Mouse (Mus musculus): ENCODE results near the gene Impdh1.

Gene Impdh1

DNA sequence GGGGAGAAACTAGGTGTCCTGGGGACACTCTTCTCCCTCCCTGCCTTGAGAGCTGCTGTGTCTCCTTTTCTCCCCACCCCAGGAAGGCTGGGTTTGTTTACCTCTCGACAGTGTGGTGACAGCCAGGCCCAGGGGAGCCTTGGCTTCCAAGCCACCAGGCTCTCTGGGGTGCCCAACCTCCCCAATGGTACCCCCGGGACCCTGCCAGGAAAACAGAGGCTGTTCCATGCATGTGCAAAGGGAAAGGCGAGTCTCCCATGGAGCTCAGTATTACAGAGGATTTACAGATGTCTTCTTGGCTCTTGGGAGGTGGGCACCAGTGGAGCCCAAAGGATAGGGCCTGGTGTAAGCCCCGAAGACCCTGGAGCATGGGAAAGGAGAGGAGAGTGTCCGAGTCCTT is 2.7 kb downstream of the Impdh1 start:
- no peak for DNase-seq (ENCODE audit: inconsistent ontology term)

DNA sequence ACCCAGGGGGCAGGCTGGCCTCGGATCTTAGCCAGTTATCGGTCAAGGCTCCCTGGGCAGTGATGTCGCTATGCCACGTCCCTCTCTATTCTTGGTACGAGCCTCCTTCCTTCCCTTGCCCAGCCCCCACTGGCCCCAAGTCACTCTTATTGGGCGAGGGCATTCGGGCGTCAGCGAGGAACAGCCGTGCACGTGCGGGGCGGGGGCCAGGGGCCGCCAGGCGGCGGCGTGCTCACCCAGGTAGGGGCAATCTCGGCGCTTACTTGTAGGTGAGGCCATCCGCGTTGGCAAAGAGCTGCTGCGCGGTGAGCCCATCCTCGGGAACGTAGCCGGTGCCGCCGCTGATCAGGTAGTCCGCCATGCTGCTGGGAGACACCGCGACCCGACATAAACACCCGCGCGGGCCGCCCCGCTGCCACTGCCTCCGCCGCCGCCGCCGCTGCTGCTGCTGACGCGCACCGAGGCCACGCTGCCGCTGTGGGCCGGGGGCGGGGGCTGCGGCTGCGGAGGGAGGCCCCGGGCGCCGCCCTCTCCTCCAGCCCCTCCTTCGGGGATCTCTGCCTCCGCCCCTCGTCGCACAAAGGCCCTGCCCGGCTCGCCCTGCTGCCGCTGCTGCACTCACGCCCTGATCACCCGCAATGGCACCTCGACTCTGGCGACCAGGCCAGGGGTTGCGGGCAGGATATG is 4.2 kb downstream of the Impdh1 start:
- DNase-seq (ENCODE audit: inconsistent ontology term), result peak; percentile 88

DNA sequence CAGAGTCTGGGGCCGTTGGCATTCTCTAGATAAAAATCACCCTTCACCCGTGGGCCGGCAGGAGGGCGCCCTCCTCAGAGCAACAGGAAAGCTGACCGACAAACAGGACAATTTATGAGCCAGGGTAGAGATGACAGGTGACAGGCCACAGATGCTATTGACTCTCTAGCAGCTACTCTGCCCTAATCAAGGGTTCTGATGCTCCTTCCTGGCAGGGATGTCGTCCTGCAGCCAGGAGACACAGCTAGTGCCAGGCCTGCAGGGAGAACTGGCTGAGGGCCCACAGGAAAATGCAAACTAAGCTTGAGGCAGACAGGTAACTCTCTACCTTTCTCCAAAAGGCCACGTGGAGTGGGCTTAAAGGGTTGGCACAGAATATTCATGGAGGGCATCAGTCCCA is 5.0 kb downstream of the Impdh1 start:
- no peak for DNase-seq (ENCODE audit: inconsistent ontology term)

DNA sequence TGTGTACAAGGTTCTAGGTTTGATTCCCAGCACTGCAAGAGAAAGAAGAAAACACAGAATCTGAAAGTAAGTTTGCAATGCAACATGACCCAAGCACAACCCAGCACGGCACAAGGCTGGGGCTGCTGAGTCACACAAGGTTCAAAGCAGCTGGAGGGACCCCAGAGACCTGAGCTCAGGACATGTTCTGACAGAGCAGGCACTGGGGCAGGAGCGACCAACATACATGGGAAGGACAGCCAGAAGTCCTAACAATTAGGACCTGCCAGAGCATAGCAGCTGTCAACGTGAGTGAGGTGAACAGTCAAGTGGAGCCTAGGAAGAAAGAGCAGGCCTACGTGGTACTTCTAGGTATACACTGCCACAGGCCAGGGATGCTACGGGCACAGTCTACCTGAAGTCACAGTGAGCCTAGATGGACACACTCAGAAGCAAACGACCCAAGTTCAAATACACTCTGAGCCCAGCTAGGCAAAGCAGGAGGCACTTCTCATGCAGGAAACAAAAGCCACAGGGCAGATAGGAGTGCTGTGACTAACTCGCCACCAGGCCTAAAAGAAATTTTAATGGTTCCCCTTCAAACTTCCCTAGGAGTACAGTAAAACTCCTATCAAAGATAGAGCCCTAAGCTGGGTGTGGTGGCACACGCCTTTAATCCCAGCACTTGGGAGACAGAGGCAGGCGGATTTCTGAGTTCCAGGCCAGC is 5.8 kb downstream of the Impdh1 start:
- DNase-seq (ENCODE audit: inconsistent ontology term), result no peak

GRCm38 (mm10) chr6:29208178-29208577 is 8.0 kb downstream of the Impdh1 start:
- no peak for DNase-seq (ENCODE audit: inconsistent ontology term)

DNA sequence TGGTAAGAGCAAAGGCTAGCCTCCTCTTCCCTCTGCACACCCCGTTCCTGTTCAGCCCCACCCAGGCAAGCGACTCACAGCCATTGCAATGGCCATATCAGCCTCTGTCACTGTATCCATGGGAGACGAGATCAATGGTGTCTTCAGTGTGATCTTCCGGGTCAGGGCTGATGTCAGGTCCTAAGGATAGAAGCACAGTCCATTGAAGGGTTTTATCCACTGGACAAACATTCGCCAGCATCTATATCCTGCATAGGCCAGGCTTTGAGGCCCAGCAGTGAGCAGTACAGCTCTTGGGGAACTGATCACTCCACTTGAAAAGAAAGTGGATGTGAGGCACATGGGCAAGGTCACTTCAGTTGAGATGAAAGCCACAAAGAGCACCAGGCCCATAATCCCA is 9.1 kb downstream of the Impdh1 start:
- no peak for DNase-seq (ENCODE audit: inconsistent ontology term)

DNA sequence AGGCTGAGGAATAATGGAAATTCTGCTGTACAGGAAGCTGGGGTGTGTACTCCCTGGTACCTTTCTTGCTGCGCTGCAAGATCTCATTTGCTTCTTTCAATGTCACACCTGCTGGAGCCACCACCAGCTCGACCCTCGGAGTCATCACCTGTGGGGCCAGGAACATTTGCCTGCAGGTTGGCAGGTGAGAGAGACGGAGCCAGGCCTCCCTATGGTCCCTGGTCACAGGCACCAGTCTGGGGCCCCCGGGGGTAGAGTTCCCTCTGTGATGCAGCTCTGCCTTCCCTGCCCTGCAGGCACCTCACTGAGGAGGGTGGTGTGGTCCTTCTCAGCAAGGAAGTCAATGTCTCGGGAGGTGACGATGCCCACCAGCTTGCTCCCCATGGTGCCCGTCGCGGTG is 10.2 kb downstream of the Impdh1 start:
- DNase-seq (ENCODE audit: inconsistent ontology term), result no peak

DNA sequence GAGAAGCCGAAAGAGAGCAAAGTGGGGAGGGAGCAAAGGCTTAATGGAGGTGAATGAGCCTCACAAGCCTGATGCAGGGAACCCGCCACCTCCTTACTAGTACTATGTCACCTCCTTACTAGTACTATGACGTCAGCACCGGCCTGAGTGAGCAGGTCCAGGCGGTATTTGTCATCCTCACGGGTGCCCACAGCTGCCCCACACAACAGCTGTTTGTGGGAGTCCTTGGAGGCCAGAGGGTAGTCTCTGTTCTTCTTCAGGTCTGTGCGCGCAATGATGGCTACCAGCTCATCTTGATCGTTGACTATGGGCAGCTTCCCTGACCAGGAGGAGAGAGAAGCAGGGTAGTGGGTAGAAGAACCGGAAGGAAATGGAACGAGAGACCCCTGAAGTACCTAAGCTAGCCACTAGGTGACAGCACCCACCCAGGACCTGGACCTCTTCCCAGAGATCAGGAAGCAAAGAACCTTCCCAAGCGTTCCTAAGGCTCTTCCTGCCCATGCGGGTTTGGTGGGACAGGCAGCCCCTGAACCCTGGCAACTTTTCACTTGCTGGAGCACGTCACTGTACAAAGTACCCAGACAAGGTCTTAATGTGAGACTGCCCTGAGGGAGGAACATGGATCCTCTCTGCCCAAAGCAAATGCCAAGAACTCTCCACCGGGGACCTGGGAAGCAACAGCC is 11.1 kb downstream of the Impdh1 start:
- peak; percentile 72 for DNase-seq (ENCODE audit: inconsistent ontology term)

GRCm38 (mm10) chr6:29203861-29204585 is 12.1 kb downstream of the Impdh1 start:
- no peak for DNase-seq (ENCODE audit: inconsistent ontology term)

- DNase-seq (ENCODE audit: inconsistent ontology term), result no peak
These were observed 13.1 kb downstream of the Impdh1 start for GRCm38 (mm10) chr6:29203096-29203495.

GRCm38 (mm10) chr6:29201988-29202387 is 14.2 kb downstream of the Impdh1 start:
- no peak for DNase-seq (ENCODE audit: inconsistent ontology term)

- DNase-seq (ENCODE audit: inconsistent ontology term), result no peak
These were observed 14.8 kb downstream of the Impdh1 start for GRCm38 (mm10) chr6:29201341-29201740.

GRCm38 (mm10) chr6:29200496-29200895 is 15.7 kb downstream of the Impdh1 start:
- DNase-seq (ENCODE audit: inconsistent ontology term), result no peak

GRCm38 (mm10) chr6:29199223-29199855 is 16.8 kb downstream of the Impdh1 start:
- no peak for DNase-seq (ENCODE audit: inconsistent ontology term)

- DNase-seq (ENCODE audit: inconsistent ontology term), result peak; percentile 88
These were observed 17.6 kb downstream of the Impdh1 start for GRCm38 (mm10) chr6:29198309-29199222.

DNA sequence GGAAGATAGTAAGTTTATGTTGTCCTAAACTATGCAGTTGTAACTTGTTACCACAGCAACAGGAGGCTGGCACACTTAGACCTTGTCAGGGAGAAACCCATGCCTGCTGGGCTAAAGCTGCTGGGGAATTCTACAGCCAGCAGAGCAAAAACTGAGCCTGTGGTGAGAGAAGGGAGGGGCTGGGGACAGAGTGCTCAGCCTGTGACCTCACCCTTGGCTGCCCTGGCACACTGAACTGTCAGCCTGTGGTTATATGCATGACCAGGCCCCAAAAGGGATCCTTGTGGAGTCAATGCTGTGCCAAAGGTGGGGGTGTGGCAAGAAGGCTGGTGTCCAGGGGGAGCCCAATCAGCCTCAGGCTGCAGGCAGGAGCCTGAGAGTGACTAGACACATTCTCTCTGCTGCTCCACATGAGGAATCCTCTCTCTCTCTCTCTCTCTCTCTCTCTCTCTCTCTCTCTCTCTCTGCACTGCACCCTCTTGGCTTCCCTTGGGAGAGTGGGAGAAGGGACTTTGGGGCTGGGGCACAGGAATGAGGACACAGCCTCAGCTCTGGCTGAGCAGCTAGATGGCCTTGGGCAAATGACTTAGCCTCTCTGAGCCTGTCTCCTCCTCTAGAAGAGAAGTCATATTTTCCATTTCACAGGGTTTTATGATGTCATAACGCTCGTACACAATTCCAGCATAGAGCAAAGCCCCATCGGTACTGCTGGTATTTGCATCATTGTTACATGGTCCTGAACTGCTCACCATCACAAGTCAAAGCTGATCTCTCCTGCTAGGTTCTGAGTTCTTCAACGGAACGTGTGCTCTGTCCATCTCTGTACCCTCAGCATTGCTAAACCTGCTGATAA is 20.1 kb downstream of the Impdh1 start:
- DNase-seq (ENCODE audit: inconsistent ontology term), result peak; percentile 99

- DNase-seq (ENCODE audit: inconsistent ontology term), result no peak
These were observed 21.0 kb downstream of the Impdh1 start for GRCm38 (mm10) chr6:29195146-29195545.

GRCm38 (mm10) chr6:29193961-29194750 is 22.0 kb downstream of the Impdh1 start:
- no peak for DNase-seq (ENCODE audit: inconsistent ontology term)

- DNase-seq (ENCODE audit: inconsistent ontology term), result no peak
These were observed 28.2 kb downstream of the Impdh1 start for GRCm38 (mm10) chr6:29187936-29188335.
